ENCODE assay signal across 15 mouse cellular contexts in the genomic region with DNA sequence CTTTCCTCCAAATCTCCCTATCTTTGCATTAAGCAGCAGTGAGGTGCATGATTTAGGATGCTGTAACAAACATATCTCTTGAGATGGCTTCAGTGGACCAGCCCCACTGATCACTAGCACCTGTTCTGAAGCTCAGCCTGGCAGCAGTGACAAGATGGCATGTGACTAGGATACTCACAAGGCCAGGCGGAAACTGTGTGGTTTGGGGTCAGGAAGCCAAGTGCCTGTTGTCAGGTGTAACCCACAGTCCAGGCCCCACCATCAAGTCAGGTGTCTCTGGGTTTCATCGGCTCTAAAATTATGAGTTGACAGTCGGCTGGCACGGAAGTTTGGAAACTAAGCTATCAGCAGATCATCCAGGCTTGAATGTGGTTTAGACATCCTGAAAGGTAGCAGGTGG. TPM values are rescaled to one million over a fixed set of nuclear protein-coding genes. Genes with fewer than 3 reads are reported as not detected.
A peak's percentile ranks its signal among the peaks of the same experiment; 100 is the strongest.
DNase-seq lines count a peak whose midpoint lies in the region; ATAC-seq lines count a peak whose summit lies in the region.
"Had no signal": no experiment of that assay in that cellular context is flagged by ENCODE, and none has a peak within 500 bp of the region (broad histone marks: within the 10 kb centered on the region; RNA-seq: fewer than 3 reads in every experiment).

No protein-coding gene starts in this region.

- H3K27me3 ChIP-seq in forebrain, embryonic 12.5 days, result no peaks in the 10 kb centered on the region
- no peaks in the 10 kb centered on the region for H3K27me3 ChIP-seq in hindbrain, embryonic 14.5 days (ENCODE audit: control insufficient read depth, insufficient read depth, low read length)
- H3K27me3 ChIP-seq: limb, embryonic 13.5 days had no signal

- intact Hi-C loops in gastrocnemius, postnatal 36 days (cut with DNase I), result no loop called here

- no peak overlapping the region for H3K4me3 ChIP-seq in forebrain, embryonic 12.5 days (replicated peaks)
- H3K4me3 ChIP-seq in hindbrain, embryonic 14.5 days (replicated peaks; ENCODE audit: low read length), result no peak overlapping the region
- H3K4me3 ChIP-seq: limb, embryonic 13.5 days had no signal

- DNase-seq in lung, adult 18-20 months, result peak; percentile 19 to 31
- DNase-seq in lung, postnatal 14 days, result no peak
- DNase-seq in spleen, adult 12 weeks (ENCODE audit: low spot score), result peak; percentile 57
- DNase-seq in thymus, postnatal 36 days, result peak; percentile 87 to 93
- no peak for DNase-seq in hindbrain, embryonic 14.5 days (ENCODE audit: low spot score)
- no peak for DNase-seq in gastrocnemius, postnatal 36 days
- DNase-seq: gastrocnemius, postnatal 14 days; kidney, adult 8-10 months had no signal

- no peak overlapping the region for H3K27ac ChIP-seq in forebrain, embryonic 12.5 days
- no peak overlapping the region for H3K27ac ChIP-seq in hindbrain, embryonic 14.5 days
- H3K27ac ChIP-seq: limb, embryonic 13.5 days; macrophage; stomach, postnatal 0 days had no signal

- H3K9ac ChIP-seq in forebrain, embryonic 12.5 days, result no peak overlapping the region
- H3K9ac ChIP-seq in hindbrain, embryonic 14.5 days, result no peak overlapping the region
- H3K9ac ChIP-seq: limb, embryonic 13.5 days had no signal

- 97% methylated on average over 4 of the region's 4 CpGs for WGBS in forebrain, embryonic 12.5 days
- WGBS in hindbrain, embryonic 14.5 days, result 93% methylated on average over 4 of the region's 4 CpGs

- no peaks in the 10 kb centered on the region for H3K4me1 ChIP-seq in forebrain, embryonic 12.5 days
- no peaks in the 10 kb centered on the region for H3K4me1 ChIP-seq in hindbrain, embryonic 14.5 days (replicated peaks; ENCODE audit: control insufficient read depth, insufficient read depth, low read length)
- H3K4me1 ChIP-seq: limb, embryonic 13.5 days had no signal

- no peak overlapping the region for H3K4me2 ChIP-seq in forebrain, embryonic 12.5 days
- no peak overlapping the region for H3K4me2 ChIP-seq in hindbrain, embryonic 14.5 days (replicated peaks)
- H3K4me2 ChIP-seq: limb, embryonic 13.5 days had no signal

- no peaks in the 10 kb centered on the region for H3K36me3 ChIP-seq in forebrain, embryonic 12.5 days (replicated peaks)
- no peaks in the 10 kb centered on the region for H3K36me3 ChIP-seq in hindbrain, embryonic 14.5 days (replicated peaks; ENCODE audit: control insufficient read depth, insufficient read depth)
- H3K36me3 ChIP-seq: limb, embryonic 13.5 days had no signal

- ATAC-seq in hematopoietic stem cell, adult 5-6 weeks (replicated peaks in 1 of 2; ENCODE audit: insufficient read depth in 1 of 2, low FRiP score in 2 of 2, low TSS enrichment in 1 of 2, low read depth in 1 of 2, poor library complexity in 2 of 2, severe bottlenecking in 2 of 2), result peak; percentile 73 to 97
- ATAC-seq in forebrain, embryonic 12.5 days (ENCODE audit: low FRiP score), result no peak
- no peak for ATAC-seq in hindbrain, embryonic 14.5 days (ENCODE audit: low FRiP score)

- H3K9me3 ChIP-seq in forebrain, embryonic 12.5 days, result no peaks in the 10 kb centered on the region
- H3K9me3 ChIP-seq in hindbrain, embryonic 14.5 days (ENCODE audit: control insufficient read depth, low read length), result no peaks in the 10 kb centered on the region
- H3K9me3 ChIP-seq: limb, embryonic 13.5 days had no signal

RNA-seq across cellular contexts. Expression of gene Lztfl1, which starts 36.8 kb away (rescaled TPM):
- 63.3 and 71.5 TPM in 2 replicates for total RNA-seq in hematopoietic stem cell, adult 5-6 weeks (2017)
- polyA plus RNA-seq in forebrain, embryonic 12.5 days (2016; fragmentation: Nextera tagmentation; extraction: Ambion mirVana), result 50.1 and 57.4 TPM in 2 replicates
- polyA plus RNA-seq in hindbrain, embryonic 14.5 days (2014; fragmentation: Nextera tagmentation; extraction: Ambion mirVana), result 54.6 and 55.8 TPM in 2 replicates
- total RNA-seq in gastrocnemius, postnatal 36 days (2021), result 10 to 100 TPM; 16.3 to 20.4 TPM

RNA-seq across cellular contexts. Expression of gene Cxcr6, which starts 51.9 kb away (rescaled TPM):
- total RNA-seq in hematopoietic stem cell, adult 5-6 weeks (2017), result 2.9 and 3.4 TPM in 2 replicates
- 0.13 and 0.21 TPM in 2 replicates for polyA plus RNA-seq in forebrain, embryonic 12.5 days (2016; fragmentation: Nextera tagmentation; extraction: Ambion mirVana)
- polyA plus RNA-seq in hindbrain, embryonic 14.5 days (2014; fragmentation: Nextera tagmentation; extraction: Ambion mirVana), result 0.14 and 0.23 TPM in 2 replicates
- not detected for total RNA-seq in gastrocnemius, postnatal 36 days (2021)
- total RNA-seq: heart, postnatal 10 days; layer of hippocampus, postnatal 10 days had no signal

Comparison
In these comparisons a context has a peak if more than half of its experiments do, and no peak if none do; other contexts are left out.
1. DNase-seq: peak in lung, adult 18-20 months (2 of 2), spleen, adult 12 weeks (single experiment) and thymus, postnatal 36 days (2 of 2); none in lung, postnatal 14 days (single experiment), hindbrain, embryonic 14.5 days (single experiment) and gastrocnemius, postnatal 36 days (0 of 2).
2. ATAC-seq: peak in hematopoietic stem cell, adult 5-6 weeks (2 of 2); none in forebrain, embryonic 12.5 days (single experiment) and hindbrain, embryonic 14.5 days (single experiment).